Mouse (Mus musculus) cortical plate, adult 2 months (tissue): Measurements from ENCODE around the gene Ak5. TPM values are rescaled to one million over a fixed set of nuclear protein-coding genes. Genes with fewer than 3 reads are reported as not detected.
A peak's percentile ranks its signal among the peaks of the same experiment; 100 is the strongest.

Experiments used
- H3K27ac ChIP-seq: fragments of 200-500 bp; 2 replicates; pipeline ENCODE4 v1.5.1; 2012; ENCODE audit warnings: low read length, control low read depth, inconsistent platforms; ENCODE audit not compliant: insufficient read depth
- H3K4me1 ChIP-seq: fragments of 200-500 bp; 2 replicates; pipeline ENCODE4 v1.6.1; 2011; ENCODE audit warnings: low read length; ENCODE audit not compliant: control insufficient read depth, insufficient read depth
- H3K4me3 ChIP-seq: fragments of 200-500 bp; 2 replicates; pipeline ENCODE4 v1.5.1; 2011; ENCODE audit warnings: mild to moderate bottlenecking, low read length, control low read depth; ENCODE audit not compliant: insufficient read depth
- CTCF ChIP-seq: fragments of 200-500 bp; IDR thresholded peaks from 2 replicates; pipeline ENCODE4 v1.5.1; 2011; ENCODE audit warnings: mild to moderate bottlenecking, control low read depth, low read length; ENCODE audit not compliant: insufficient read depth; ENCODE audit errors: extremely low read depth
- POLR2A ChIP-seq: fragments of 200-500 bp; IDR thresholded peaks from 2 replicates; pipeline ENCODE4 v1.6.1; 2011; ENCODE audit warnings: mild to moderate bottlenecking, low read length, control low read depth; ENCODE audit not compliant: insufficient read depth; ENCODE audit errors: extremely low read depth
- polyA plus RNA-seq: library from polyadenylated mRNA; depleted of rRNA; stranded (reverse); fragments of >200 nt; gene quantifications from 2 replicates; pipeline ENCODE4 v1.2.3, GENCODE M21; 2012

Gene Ak5
- polyA plus RNA-seq, 1 experiment, result 53.8 TPM

- no peak for TF ChIP-seq POLR2A
- no peak overlapping the region for H3K27ac ChIP-seq
These were observed 16.2 kb downstream of the Ak5 start for GRCm38 (mm10) chr3:152651991-152652390.

GRCm38 (mm10) chr3:152644610-152645009, 23.6 kb downstream of the Ak5 start:
- Histone ChIP-seq H3K4me1 (peaks cover 7% of the 10 kb centered on the region; the same call in 1 of the 2 replicates), H3K27ac (no peak overlapping the region), H3K4me3 (no peak overlapping the region)
- TF ChIP-seq POLR2A (no peak), CTCF (no peak)

More at GRCm38 (mm10) chr3:152651991-152652390, 16.2 kb downstream of the Ak5 start:
- Histone ChIP-seq H3K4me3 (no peak overlapping the region), H3K4me1 (no peaks in the 10 kb centered on the region)

GRCm38 (mm10) chr3:152625061-152625820, 42.9 kb downstream of the Ak5 start:
- Histone ChIP-seq H3K27ac (no peak overlapping the region), H3K4me1 (no peaks in the 10 kb centered on the region), H3K4me3 (no peak overlapping the region)
- TF ChIP-seq CTCF (no peak), POLR2A (no peak)

GRCm38 (mm10) chr3:152620534-152620933, 47.6 kb downstream of the Ak5 start:
- H3K27ac ChIP-seq, result no peak overlapping the region
- TF ChIP-seq CTCF (no peak), POLR2A (no peak)
- H3K4me3 ChIP-seq, result no peak overlapping the region

DNA sequence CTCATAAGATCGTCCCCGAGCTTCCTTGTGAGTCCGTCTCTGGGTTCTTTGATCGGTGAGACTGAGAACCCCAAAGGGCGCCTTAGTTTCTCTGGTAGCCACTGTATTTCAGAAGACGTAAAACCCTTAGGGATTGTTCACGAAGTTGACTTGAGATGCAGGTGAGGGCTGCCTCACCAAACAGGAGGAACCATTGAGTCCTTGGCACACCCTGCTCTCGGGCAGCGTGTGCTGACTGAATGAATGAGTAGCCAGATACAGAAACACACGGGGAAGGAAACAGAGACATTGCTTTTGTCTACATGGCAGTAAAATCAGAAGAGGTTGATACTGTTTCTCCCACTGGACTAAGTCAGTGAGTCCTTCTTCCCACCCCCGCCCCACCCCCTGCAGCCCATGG, 48.1 kb downstream of the Ak5 start:
- TF ChIP-seq CTCF (no peak), POLR2A (no peak)
- Histone ChIP-seq H3K4me1 (no peaks in the 10 kb centered on the region), H3K27ac (no peak overlapping the region), H3K4me3 (no peak overlapping the region)

More at GRCm38 (mm10) chr3:152620534-152620933, 47.6 kb downstream of the Ak5 start:
- H3K4me1 ChIP-seq, result no peaks in the 10 kb centered on the region

DNA sequence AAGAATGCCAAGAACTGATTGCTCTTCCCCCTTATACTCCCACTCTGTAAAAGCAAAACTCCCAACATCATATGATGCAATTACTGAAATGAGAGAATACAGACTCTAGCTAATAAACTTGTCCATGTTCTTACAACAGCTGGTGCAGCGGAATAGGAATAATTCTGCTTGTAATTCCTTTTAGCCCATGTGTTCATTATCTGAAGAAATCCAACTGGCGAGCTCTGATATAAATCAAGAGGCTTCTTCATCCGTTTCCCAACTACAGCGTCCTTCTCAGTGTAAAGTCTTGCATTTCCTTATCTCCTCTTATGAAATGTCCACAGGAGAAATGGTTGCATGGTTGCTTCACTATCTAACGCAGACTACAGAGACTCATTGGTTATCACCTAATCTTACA, 59.1 kb downstream of the Ak5 start:
- H3K4me3 ChIP-seq, result no peak overlapping the region
- TF ChIP-seq POLR2A (no peak), CTCF (no peak)
- peaks cover 4% of the 10 kb centered on the region; the same call in 1 of the 2 replicates for H3K4me1 ChIP-seq
- H3K27ac ChIP-seq, result no peak overlapping the region

GRCm38 (mm10) chr3:152605849-152606248, 62.3 kb downstream of the Ak5 start:
- Histone ChIP-seq H3K4me1 (peaks cover 4% of the 10 kb centered on the region; the same call in 1 of the 2 replicates), H3K27ac (no peak overlapping the region)
- peak; percentile 88 for TF ChIP-seq POLR2A
- no peak for TF ChIP-seq CTCF

GRCm38 (mm10) chr3:152599679-152600078, 68.5 kb downstream of the Ak5 start:
- TF ChIP-seq POLR2A, result no peak
- no peak for TF ChIP-seq CTCF
- H3K4me3 ChIP-seq, result no peak overlapping the region
- H3K27ac ChIP-seq, result no peak overlapping the region
- H3K4me1 ChIP-seq, result peaks cover 2% of the 10 kb centered on the region

More at GRCm38 (mm10) chr3:152605849-152606248, 62.3 kb downstream of the Ak5 start:
- no peak overlapping the region for H3K4me3 ChIP-seq

GRCm38 (mm10) chr3:152596406-152597050, 71.6 kb downstream of the Ak5 start:
- no peak overlapping the region for H3K4me3 ChIP-seq
- no peak overlapping the region for H3K27ac ChIP-seq
- H3K4me1 ChIP-seq, result peaks cover 7% of the 10 kb centered on the region
- no peak for TF ChIP-seq POLR2A
